Mouse (Mus musculus): ENCODE results near the gene Anapc16. TPM values are rescaled to one million over a fixed set of nuclear protein-coding genes. Genes with fewer than 3 reads are reported as not detected.

The Anapc16 gene
- polyA plus RNA-seq, 1 experiment from 2014 or later: 39.0 TPM

Other genes with a start within 250 kb of the Anapc16 start
- gene Dnajb12, start 123.6 kb downstream of the Anapc16 start, polyA plus RNA-seq (2015; fragmentation: Nextera tagmentation; extraction: Ambion mirVana): 14.3 and 15.0 TPM in 2 replicates
- gene Ddit4, start 51.3 kb downstream of the Anapc16 start, polyA plus RNA-seq (2015; fragmentation: Nextera tagmentation; extraction: Ambion mirVana): 5.6 and 6.6 TPM in 2 replicates
- 15.7 and 16.5 TPM in 2 replicates for gene Ascc1, start 330 bp downstream of the Anapc16 start, polyA plus RNA-seq (2015; fragmentation: Nextera tagmentation; extraction: Ambion mirVana)
- 0.09 and 0.10 TPM in 2 replicates for gene Spock2, start 103.1 kb upstream of the Anapc16 start, polyA plus RNA-seq (2015; fragmentation: Nextera tagmentation; extraction: Ambion mirVana)
- 0.14 and 0.29 TPM in 2 replicates for gene Chst3, start 216.1 kb upstream of the Anapc16 start, polyA plus RNA-seq (2015; fragmentation: Nextera tagmentation; extraction: Ambion mirVana)

Data from liver, embryonic 15.5 days (tissue).